In genomic region chr16:91724247-91724646, GRCm38 (mm10) we compare ENCODE assay signal across 9 mouse cellular contexts. TPM values are rescaled to one million over a fixed set of nuclear protein-coding genes. Genes with fewer than 3 reads are reported as not detected.
DNase-seq lines count a peak whose midpoint lies in the region; ATAC-seq lines count a peak whose summit lies in the region.
"Had no signal": no experiment of that assay in that cellular context is flagged by ENCODE, and none has a peak within 500 bp of the region (broad histone marks: within the 10 kb centered on the region; RNA-seq: fewer than 3 reads in every experiment).

No protein-coding gene starts in this region.

- no peaks in the 10 kb centered on the region for H3K9me3 ChIP-seq in forebrain, embryonic 10.5 days
- H3K9me3 ChIP-seq in forebrain, embryonic 13.5 days (replicated peaks) = no peaks in the 10 kb centered on the region
- H3K9me3 ChIP-seq: hindbrain, embryonic 15.5 days had no signal

- no peaks in the 10 kb centered on the region for H3K27me3 ChIP-seq in forebrain, embryonic 10.5 days (ENCODE audit: poor library complexity, severe bottlenecking)
- H3K27me3 ChIP-seq in forebrain, embryonic 13.5 days = no peaks in the 10 kb centered on the region
- H3K27me3 ChIP-seq: hindbrain, embryonic 15.5 days had no signal

- no peak overlapping the region for H3K4me3 ChIP-seq in forebrain, embryonic 10.5 days
- no peak overlapping the region for H3K4me3 ChIP-seq in forebrain, embryonic 13.5 days
- H3K4me3 ChIP-seq: hindbrain, embryonic 15.5 days had no signal

- H3K4me2 ChIP-seq in forebrain, embryonic 13.5 days = no peak overlapping the region
- H3K4me2 ChIP-seq: hindbrain, embryonic 15.5 days had no signal

- H3K36me3 ChIP-seq in forebrain, embryonic 10.5 days (replicated peaks) = peaks cover 28% of the 10 kb centered on the region
- H3K36me3 ChIP-seq in forebrain, embryonic 13.5 days (ENCODE audit: poor library complexity, severe bottlenecking) = peaks cover 23% of the 10 kb centered on the region

- no peak for ATAC-seq in forebrain, embryonic 13.5 days

- peaks cover 19% of the 10 kb centered on the region for H3K4me1 ChIP-seq in forebrain, embryonic 10.5 days
- H3K4me1 ChIP-seq in forebrain, embryonic 13.5 days = peaks cover 18% of the 10 kb centered on the region

- WGBS in forebrain, embryonic 10.5 days = 49% methylated on average over 3 of the region's 3 CpGs
- 33% methylated on average over 3 of the region's 3 CpGs for WGBS in forebrain, embryonic 13.5 days

- no peak overlapping the region for H3K9ac ChIP-seq in forebrain, embryonic 13.5 days
- H3K9ac ChIP-seq: hindbrain, embryonic 15.5 days had no signal

- intact Hi-C loops in heart, postnatal 36 days (cut with DNase I) = loop anchor here (1.0 to 10.0 kb wide), 3 partner anchors 165 to 581 kb away; partner anchors contain the start of gene Smim11

- DNase-seq in forebrain, embryonic 10.5 days (ENCODE audit: extremely low spot score, low spot score) = peak; percentile 49
- DNase-seq in ovary, postnatal 36 days (ENCODE audit: low spot score) = peak; percentile 54
- no peak for DNase-seq in ovary, postnatal 10 days (ENCODE audit: low spot score)
- DNase-seq in cerebellum, adult 18-20 months = peak; percentile 69 to 76
- peak; percentile 67 to 73 for DNase-seq in heart, postnatal 36 days
- DNase-seq in lung, postnatal 14 days = peak; percentile 69
- peak; percentile 53 for DNase-seq in thymus, postnatal 0 days (ENCODE audit: low spot score)

- no peak overlapping the region for H3K27ac ChIP-seq in forebrain, embryonic 10.5 days
- no peak overlapping the region for H3K27ac ChIP-seq in forebrain, embryonic 13.5 days
- H3K27ac ChIP-seq: hindbrain, embryonic 15.5 days had no signal

RNA-seq across cellular contexts. Expression of gene Cryzl1, which starts 4.5 kb away (rescaled TPM):
- 61.5 and 67.1 TPM in 2 replicates for polyA plus RNA-seq in forebrain, embryonic 10.5 days (2016; fragmentation: Nextera tagmentation; extraction: Ambion mirVana)
- 93.0 and 98.0 TPM in 2 replicates for polyA plus RNA-seq in forebrain, embryonic 13.5 days (2015; fragmentation: Nextera tagmentation; extraction: Ambion mirVana)
- total RNA-seq in heart, postnatal 36 days (2021) = 10 to 100 TPM; 25.6 to 26.4 TPM
- 27.0 and 28.0 TPM in 2 replicates for polyA plus RNA-seq in thymus, postnatal 0 days (2015; fragmentation: Nextera tagmentation; extraction: Ambion mirVana)

RNA-seq across cellular contexts. Expression of gene Itsn1, which starts 4.8 kb away (rescaled TPM):
- 38.7 and 40.7 TPM in 2 replicates for polyA plus RNA-seq in forebrain, embryonic 10.5 days (2016; fragmentation: Nextera tagmentation; extraction: Ambion mirVana)
- polyA plus RNA-seq in forebrain, embryonic 13.5 days (2015; fragmentation: Nextera tagmentation; extraction: Ambion mirVana) = 50.8 and 53.3 TPM in 2 replicates
- total RNA-seq in heart, postnatal 36 days (2021) = 10 to 100 TPM; 44.0 to 44.7 TPM
- polyA plus RNA-seq in thymus, postnatal 0 days (2015; fragmentation: Nextera tagmentation; extraction: Ambion mirVana) = 2.7 and 3.0 TPM in 2 replicates

RNA-seq across cellular contexts. Expression of gene Donson, which starts 35.7 kb away (rescaled TPM):
- polyA plus RNA-seq in forebrain, embryonic 10.5 days (2016; fragmentation: Nextera tagmentation; extraction: Ambion mirVana) = 34.3 and 38.1 TPM in 2 replicates
- polyA plus RNA-seq in forebrain, embryonic 13.5 days (2015; fragmentation: Nextera tagmentation; extraction: Ambion mirVana) = 23.6 and 24.9 TPM in 2 replicates
- 1 to 10 TPM; 2.9 to 3.3 TPM for total RNA-seq in heart, postnatal 36 days (2021)
- 21.8 and 23.2 TPM in 2 replicates for polyA plus RNA-seq in thymus, postnatal 0 days (2015; fragmentation: Nextera tagmentation; extraction: Ambion mirVana)
